Mouse (Mus musculus) G1E (cell line): ENCODE data around the gene Lpgat1. TPM values are rescaled to one million over a fixed set of nuclear protein-coding genes. Genes with fewer than 3 reads are reported as not detected.

Experiments
- ATAC-seq: 2 replicates; pipeline ENCODE4 v1.8.0; 2016; ENCODE audit warnings: mild to moderate bottlenecking; ENCODE audit not compliant: insufficient number of reproducible peaks, poor library complexity, low FRiP score, severe bottlenecking; ENCODE audit errors: extremely low read depth
- DNase-seq: peaks from one replicate; pipeline ENCODE4 v3.0.0; 2012; ENCODE audit warnings: low spot score
- H3K27me3 ChIP-seq: 2 replicates; pipeline ENCODE4 v1.6.1; 2012; ENCODE audit warnings: mild to moderate bottlenecking, low read length, inconsistent platforms; ENCODE audit not compliant: insufficient read depth
- H3K36me3 ChIP-seq: replicated peaks from 2 replicates; pipeline ENCODE3; 2012; ENCODE audit warnings: mild to moderate bottlenecking, inconsistent platforms
- H3K4me1 ChIP-seq: 2 replicates; pipeline ENCODE4 v1.6.1; 2012; ENCODE audit warnings: low read depth, low read length, inconsistent platforms, mixed read lengths; ENCODE audit not compliant: insufficient read depth
- H3K4me3 ChIP-seq: 2 replicates; pipeline ENCODE4 v1.5.1; 2012; ENCODE audit warnings: low read depth, mild to moderate bottlenecking, inconsistent platforms, low read length, moderate library complexity, mixed read lengths
- H3K9me3 ChIP-seq: replicated peaks from 2 replicates; pipeline ENCODE4 v1.6.1; 2012; ENCODE audit warnings: inconsistent platforms
- CTCF ChIP-seq: IDR thresholded peaks from 2 replicates; pipeline ENCODE4 v1.5.1; 2012; ENCODE audit warnings: low read depth, low read length, inconsistent platforms, mixed read lengths
- GATA1 ChIP-seq: IDR thresholded peaks from 2 replicates; pipeline ENCODE4 v1.6.1; 2012; ENCODE audit warnings: borderline replicate concordance, low read length, inconsistent platforms, mixed read lengths
- GATA2 ChIP-seq: IDR thresholded peaks from 2 replicates; pipeline ENCODE4 v1.6.1; 2012; ENCODE audit warnings: low read depth, low read length, inconsistent platforms, borderline replicate concordance
- POLR2AphosphoS5 ChIP-seq: IDR thresholded peaks from 2 replicates; pipeline ENCODE4 v1.6.1; 2012; ENCODE audit warnings: low read depth, low read length, inconsistent platforms; ENCODE audit not compliant: insufficient replicate concordance
- TAL1 ChIP-seq: conservative IDR thresholded peaks from 2 replicates; pipeline ENCODE4 v1.6.1; 2012; ENCODE audit warnings: low read depth, low read length, inconsistent platforms, mixed read lengths
- polyA plus RNA-seq: library from polyadenylated mRNA; stranded (reverse); fragments of >175 nt; gene quantifications from 2 replicates; pipeline ENCODE4 v1.2.3, GENCODE M21; 2012
- total RNA-seq, 2 experiments: library from RNA; stranded (forward) in 1 of 2; stranded (reverse) in 1 of 2; fragments of 200-1000 nt in 1 of 2; fragments of >200 nt in 1 of 2; fragmentation: Nextera tagmentation in 1 of 2; gene quantifications; 2 replicates each; pipeline ENCODE4 v1.2.3; 2014 to 2017

Lpgat1 gene
- total and polyA plus RNA-seq, 3 experiments, result 0.11 TPM; not detected in 2

- no peaks in the 10 kb centered on the region for H3K36me3 ChIP-seq
- no peaks in the 10 kb centered on the region; the same call in 1 of the 2 replicates for H3K27me3 ChIP-seq
- H3K9me3 ChIP-seq, result peaks cover 4% of the 10 kb centered on the region
- DNase-seq (no peak), ATAC-seq (no peak)
- no peak overlapping the region for H3K4me3 ChIP-seq
- H3K4me1 ChIP-seq, result no peaks in the 10 kb centered on the region
- TF ChIP-seq CTCF (no peak), POLR2AphosphoS5 (no peak), TAL1 (no peak), GATA2 (no peak), GATA1 (no peak)
Measured at GRCm38 (mm10) chr1:191723675-191724074, 6.0 kb downstream of the Lpgat1 start.

- Histone ChIP-seq H3K4me1 (no peaks in the 10 kb centered on the region), H3K4me3 (no peak overlapping the region), H3K9me3 (no peaks in the 10 kb centered on the region), H3K36me3 (no peaks in the 10 kb centered on the region), H3K27me3 (no peaks in the 10 kb centered on the region; the same call in 1 of the 2 replicates)
- DNase-seq (no peak), ATAC-seq (no peak)
- no peak for TF ChIP-seq GATA1
- TF ChIP-seq GATA2, result no peak
Measured at GRCm38 (mm10) chr1:191724385-191725061, 6.9 kb downstream of the Lpgat1 start.

GRCm38 (mm10) chr1:191732623-191733022, 15.0 kb downstream of the Lpgat1 start:
- no peaks in the 10 kb centered on the region for H3K9me3 ChIP-seq
- no peaks in the 10 kb centered on the region; the same call in 1 of the 2 replicates for H3K27me3 ChIP-seq
- TF ChIP-seq TAL1 (no peak), GATA2 (no peak), POLR2AphosphoS5 (no peak), CTCF (no peak), GATA1 (no peak)
- H3K4me1 ChIP-seq, result no peaks in the 10 kb centered on the region
- H3K4me3 ChIP-seq, result no peak overlapping the region
- ATAC-seq, result no peak
- no peaks in the 10 kb centered on the region for H3K36me3 ChIP-seq
- DNase-seq, result no peak

GRCm38 (mm10) chr1:191733822-191734221, 16.2 kb downstream of the Lpgat1 start:
- ATAC-seq (no peak), DNase-seq (no peak)
- Histone ChIP-seq H3K27me3 (no peaks in the 10 kb centered on the region; the same call in 1 of the 2 replicates), H3K9me3 (no peaks in the 10 kb centered on the region), H3K4me3 (no peak overlapping the region), H3K4me1 (no peaks in the 10 kb centered on the region), H3K36me3 (no peaks in the 10 kb centered on the region)
- TF ChIP-seq POLR2AphosphoS5, result no peak
- no peak for TF ChIP-seq TAL1
- TF ChIP-seq GATA2, result no peak
- TF ChIP-seq CTCF, result no peak
- TF ChIP-seq GATA1, result no peak

- Histone ChIP-seq H3K4me1 (no peaks in the 10 kb centered on the region), H3K27me3 (no peaks in the 10 kb centered on the region), H3K4me3 (no peak overlapping the region), H3K36me3 (no peaks in the 10 kb centered on the region), H3K9me3 (no peaks in the 10 kb centered on the region)
- TF ChIP-seq POLR2AphosphoS5 (no peak), GATA2 (no peak), TAL1 (no peak), GATA1 (no peak), CTCF (no peak)
- ATAC-seq, result no peak
- DNase-seq, result no peak
Measured at GRCm38 (mm10) chr1:191736425-191736824, 18.8 kb downstream of the Lpgat1 start.

GRCm38 (mm10) chr1:191737871-191738270, 20.2 kb downstream of the Lpgat1 start:
- no peaks in the 10 kb centered on the region for H3K9me3 ChIP-seq
- ATAC-seq (no peak), DNase-seq (no peak)
- H3K27me3 ChIP-seq, result no peaks in the 10 kb centered on the region
- no peak for TF ChIP-seq CTCF
- TF ChIP-seq GATA2, result no peak
- no peaks in the 10 kb centered on the region for H3K4me1 ChIP-seq
- no peak overlapping the region for H3K4me3 ChIP-seq
- no peaks in the 10 kb centered on the region for H3K36me3 ChIP-seq
